Mouse (Mus musculus): ENCODE measurements around the gene Gm525.

DNA sequence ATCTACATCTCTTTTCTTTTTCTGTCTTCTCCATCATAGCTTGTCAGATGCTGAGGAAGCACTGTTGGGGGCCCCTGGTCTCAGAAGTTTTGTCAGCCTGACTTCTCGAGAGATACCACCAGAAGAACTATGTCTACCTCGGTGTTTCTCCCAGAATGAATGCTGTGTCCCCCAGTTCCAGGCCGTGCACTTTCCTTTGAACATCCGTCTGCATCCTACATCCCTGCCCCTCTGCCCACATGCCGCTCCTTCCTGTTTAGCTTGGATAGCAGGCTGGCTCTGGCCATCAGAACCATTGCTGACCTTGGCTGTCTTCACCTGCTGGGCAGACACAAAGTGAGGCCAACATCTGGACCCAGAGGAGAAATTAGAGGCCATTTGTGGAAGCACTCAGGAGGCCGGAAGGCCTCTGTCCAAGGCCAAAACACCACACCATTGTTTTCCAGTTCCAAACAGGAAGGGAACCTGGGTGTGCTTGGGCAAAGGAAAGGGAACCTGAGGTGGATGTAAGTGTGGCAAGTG lies 6.3 kb upstream of the Gm525 start:
- TF ChIP-seq CTCF (IDR thresholded peaks at IDR 0.05; ENCODE audit: extremely low read depth, insufficient read depth, low read length): no peak
- TF ChIP-seq POLR2A (IDR thresholded peaks at IDR 0.05; ENCODE audit: extremely low read depth, insufficient read depth, low read length): no peak

Measured in cortical plate, adult 2 months (tissue).